Mouse (Mus musculus) embryonic fibroblast, embryonic 13.5 days (primary cell): ENCODE results near the gene Ptprn2. TPM values are rescaled to one million over a fixed set of nuclear protein-coding genes. Genes with fewer than 3 reads are reported as not detected.

ENCODE experiments used
- H3K27ac ChIP-seq: 2 replicates; pipeline ENCODE4 v1.5.1; 2012; ENCODE audit warnings: low read length, control low read depth, inconsistent platforms; ENCODE audit not compliant: insufficient read depth
- H3K4me1 ChIP-seq: 2 replicates; pipeline ENCODE4 v1.6.1; 2011; ENCODE audit warnings: low read length; ENCODE audit not compliant: control insufficient read depth, insufficient read depth
- H3K4me3 ChIP-seq: 2 replicates; pipeline ENCODE4 v1.5.1; 2011; ENCODE audit warnings: mild to moderate bottlenecking, control low read depth, low read length; ENCODE audit not compliant: insufficient read depth
- CTCF ChIP-seq: IDR thresholded peaks from 2 replicates; pipeline ENCODE4 v1.5.1; 2011; ENCODE audit warnings: mild to moderate bottlenecking, control low read depth, low read length, moderate library complexity, borderline replicate concordance; ENCODE audit not compliant: insufficient read depth
- POLR2A ChIP-seq: IDR thresholded peaks from 2 replicates; pipeline ENCODE4 v1.6.1; 2011; ENCODE audit warnings: low read depth, mild to moderate bottlenecking, control low read depth, low read length, moderate library complexity
- polyA plus RNA-seq: library from polyadenylated mRNA; stranded (reverse); fragments of >200 nt; gene quantifications from 2 replicates; pipeline ENCODE4 v1.2.4, GENCODE M21; 2011; ENCODE audit warnings: low read depth; ENCODE audit not compliant: missing spikeins, insufficient read length

Ptprn2 gene
- polyA plus RNA-seq, 1 experiment: 0.26 TPM

- no peak overlapping the region for H3K4me3 ChIP-seq
- no peaks in the 10 kb centered on the region for H3K4me1 ChIP-seq
- no peak overlapping the region for H3K27ac ChIP-seq
- no peak for TF ChIP-seq POLR2A
Measured at GRCm38 (mm10) chr12:117236020-117236734, 750.7 kb downstream of the Ptprn2 start.

GRCm38 (mm10) chr12:117236981-117237380 is 751.5 kb downstream of the Ptprn2 start:
- Histone ChIP-seq H3K4me3 (no peak overlapping the region), H3K27ac (no peak overlapping the region), H3K4me1 (peaks cover 2% of the 10 kb centered on the region; the same call in 1 of the 2 replicates)
- TF ChIP-seq POLR2A (no peak), CTCF (no peak)

- Histone ChIP-seq H3K4me1 (peaks cover 6% of the 10 kb centered on the region; the same call in 1 of the 2 replicates), H3K4me3 (no peak overlapping the region), H3K27ac (no peak overlapping the region)
- no peak for TF ChIP-seq POLR2A
- TF ChIP-seq CTCF: no peak
Measured at GRCm38 (mm10) chr12:117239927-117240715, 754.6 kb downstream of the Ptprn2 start.

- no peak overlapping the region for H3K27ac ChIP-seq
- TF ChIP-seq CTCF (no peak), POLR2A (no peak)
- peaks cover 6% of the 10 kb centered on the region; the same call in 1 of the 2 replicates for H3K4me1 ChIP-seq
- H3K4me3 ChIP-seq: no peak overlapping the region
Measured at GRCm38 (mm10) chr12:117242181-117242580, 756.7 kb downstream of the Ptprn2 start.

- TF ChIP-seq POLR2A (no peak), CTCF (no peak)
- H3K27ac ChIP-seq: no peak overlapping the region
- H3K4me1 ChIP-seq: peaks cover 6% of the 10 kb centered on the region; the same call in 1 of the 2 replicates
- no peak overlapping the region for H3K4me3 ChIP-seq
Measured at GRCm38 (mm10) chr12:117245885-117246478, 760.5 kb downstream of the Ptprn2 start.

GRCm38 (mm10) chr12:117250465-117250864 is 764.9 kb downstream of the Ptprn2 start:
- Histone ChIP-seq H3K4me3 (no peak overlapping the region), H3K4me1 (no peaks in the 10 kb centered on the region), H3K27ac (no peak overlapping the region)
- TF ChIP-seq CTCF (no peak), POLR2A (no peak)

- Histone ChIP-seq H3K27ac (no peak overlapping the region), H3K4me1 (no peaks in the 10 kb centered on the region), H3K4me3 (no peak overlapping the region)
- no peak for TF ChIP-seq POLR2A
- no peak for TF ChIP-seq CTCF
Measured at GRCm38 (mm10) chr12:117251663-117252425, 766.3 kb downstream of the Ptprn2 start.

- H3K4me1 ChIP-seq: no peaks in the 10 kb centered on the region
- H3K4me3 ChIP-seq: no peak overlapping the region
- TF ChIP-seq POLR2A (no peak), CTCF (no peak)
- H3K27ac ChIP-seq: no peak overlapping the region
Measured at GRCm38 (mm10) chr12:117252426-117252779, 766.9 kb downstream of the Ptprn2 start.

- Histone ChIP-seq H3K27ac (no peak overlapping the region), H3K4me1 (no peaks in the 10 kb centered on the region), H3K4me3 (no peak overlapping the region)
- TF ChIP-seq POLR2A (no peak), CTCF (no peak)
Measured at GRCm38 (mm10) chr12:117254356-117254755, 768.8 kb downstream of the Ptprn2 start.
